Mouse (Mus musculus) MEL (cell line): ENCODE data around the gene Alg10b. TPM values are rescaled to one million over a fixed set of nuclear protein-coding genes. Genes with fewer than 3 reads are reported as not detected.

Experiments
- DNase-seq: peaks from one replicate; pipeline ENCODE4 v3.0.0; 2011; ENCODE audit warnings: low read depth, low spot score
- H3K27ac ChIP-seq: 2 replicates; pipeline ENCODE4 v1.5.1; 2012; ENCODE audit warnings: low read depth, mild to moderate bottlenecking, control low read depth, low read length, moderate library complexity; ENCODE audit not compliant: control insufficient read depth
- H3K27me3 ChIP-seq, 2 experiments: fragments of 150-350 bp in 1 of 2; sonication (generic) in 1 of 2; 2 replicates each; pipeline ENCODE4 v1.6.1; 2012; ENCODE audit warnings: low read length in 2 of 2, mild to moderate bottlenecking in 2 of 2, improper control_type of control experiment in 1 of 2, moderate library complexity in 1 of 2; ENCODE audit not compliant: insufficient read depth in 2 of 2, control insufficient read depth in 1 of 2
- H3K36me3 ChIP-seq, 2 experiments: 2 replicates each; pipeline ENCODE4 v1.6.1; 2012 to 2014; ENCODE audit warnings: low read length in 2 of 2, improper control_type of control experiment in 1 of 2, inconsistent platforms in 1 of 2, mild to moderate bottlenecking in 1 of 2; ENCODE audit not compliant: insufficient read depth in 2 of 2, control insufficient read depth in 1 of 2
- H3K4me1 ChIP-seq, 2 experiments: fragments of 150-350 bp in 1 of 2; sonication (generic) in 1 of 2; 2 replicates each; pipeline ENCODE4 v1.6.1; 2012; ENCODE audit warnings: low read length in 2 of 2, improper control_type of control experiment in 1 of 2, mild to moderate bottlenecking in 1 of 2; ENCODE audit not compliant: insufficient read depth in 2 of 2, control insufficient read depth in 1 of 2
- H3K4me3 ChIP-seq, 2 experiments: fragments of 150-350 bp in 1 of 2; sonication (generic) in 1 of 2; 2 replicates each; pipeline ENCODE4 v1.5.1; 2012; ENCODE audit warnings: low read depth in 2 of 2, low read length in 2 of 2, mild to moderate bottlenecking in 2 of 2, moderate library complexity in 2 of 2, control low read depth in 1 of 2, improper control_type of control experiment in 1 of 2; ENCODE audit not compliant: control insufficient read depth in 1 of 2, insufficient read depth in 1 of 2
- H3K79me2 ChIP-seq: 2 replicates; pipeline ENCODE4 v1.6.1; 2012; ENCODE audit warnings: mild to moderate bottlenecking, low read length, moderate library complexity; ENCODE audit not compliant: control insufficient read depth, poor library complexity, insufficient read depth
- H3K9ac ChIP-seq: 2 replicates; pipeline ENCODE4 v1.6.1; 2012; ENCODE audit warnings: low read depth, mild to moderate bottlenecking, control low read depth, low read length, moderate library complexity; ENCODE audit not compliant: control insufficient read depth, poor library complexity, severe bottlenecking
- H3K9me3 ChIP-seq: fragments of 150-350 bp; sonication (generic); replicated peaks from 2 replicates; pipeline ENCODE4 v1.6.1; 2012; ENCODE audit warnings: mild to moderate bottlenecking, low read length, improper control_type of control experiment, moderate library complexity; ENCODE audit not compliant: insufficient read depth
- CHD2 ChIP-seq: IDR thresholded peaks from 2 replicates; pipeline ENCODE4 v1.6.1; 2011; ENCODE audit warnings: low read length, improper control_type of control experiment
- EP300 ChIP-seq, 2 experiments: IDR thresholded peaks; 2 replicates each; pipeline ENCODE4 v1.6.1; 2011; ENCODE audit warnings: improper control_type of control experiment in 2 of 2, low read length in 2 of 2, low read depth in 1 of 2, mild to moderate bottlenecking in 1 of 2
- ETS1 ChIP-seq: IDR thresholded peaks from 2 replicates; pipeline ENCODE4 v1.6.1; 2012; ENCODE audit warnings: low read depth, mild to moderate bottlenecking, inconsistent platforms, low read length, improper control_type of control experiment, moderate library complexity
- HCFC1 ChIP-seq: IDR thresholded peaks from 2 replicates; pipeline ENCODE4 v1.6.1; 2012; ENCODE audit warnings: low read depth, mild to moderate bottlenecking, inconsistent platforms, low read length, improper control_type of control experiment, moderate library complexity
- JUND ChIP-seq: IDR thresholded peaks from 2 replicates; pipeline ENCODE4 v1.6.1; 2011; ENCODE audit warnings: low read depth, mild to moderate bottlenecking, improper control_type of control experiment, low read length
- MXI1 ChIP-seq: IDR thresholded peaks from 2 replicates; pipeline ENCODE4 v1.6.1; 2011; ENCODE audit warnings: mild to moderate bottlenecking, low read depth, low read length, improper control_type of control experiment
- MYC ChIP-seq: IDR thresholded peaks from 2 replicates; pipeline ENCODE4 v1.6.1; 2011; ENCODE audit warnings: low read depth, mild to moderate bottlenecking, low read length, improper control_type of control experiment, moderate library complexity
- NELFE ChIP-seq: IDR thresholded peaks from 2 replicates; pipeline ENCODE4 v1.6.1; 2011; ENCODE audit warnings: low read depth, low read length, improper control_type of control experiment
- POLR2A ChIP-seq, 2 experiments: IDR thresholded peaks; 2 replicates each; pipeline ENCODE4 v1.6.1; 2011 to 2012; ENCODE audit warnings: low read length in 2 of 2, mild to moderate bottlenecking in 2 of 2, control low read depth in 1 of 2, improper control_type of control experiment in 1 of 2, low read depth in 1 of 2, moderate library complexity in 1 of 2; ENCODE audit not compliant: control insufficient read depth in 1 of 2, insufficient read depth in 1 of 2, poor library complexity in 1 of 2
- POLR2AphosphoS2 ChIP-seq: IDR thresholded peaks from 2 replicates; pipeline ENCODE4 v1.6.1; 2011; ENCODE audit warnings: low read length, improper control_type of control experiment
- POLR2AphosphoS5 ChIP-seq: IDR thresholded peaks from 2 replicates; pipeline ENCODE4 v1.6.1; 2012; ENCODE audit warnings: low read depth, borderline replicate concordance, mild to moderate bottlenecking, inconsistent platforms, low read length, moderate library complexity, mixed read lengths
- RAD21 ChIP-seq: IDR thresholded peaks from 2 replicates; pipeline ENCODE4 v1.6.1; 2011; ENCODE audit warnings: mild to moderate bottlenecking, low read depth, low read length, improper control_type of control experiment
- RCOR1 ChIP-seq: IDR thresholded peaks from 2 replicates; pipeline ENCODE4 v1.6.1; 2012; ENCODE audit warnings: low read depth, mild to moderate bottlenecking, inconsistent platforms, low read length, improper control_type of control experiment
- SMC3 ChIP-seq: IDR thresholded peaks from 2 replicates; pipeline ENCODE4 v1.6.1; 2011; ENCODE audit warnings: low read depth, low read length, improper control_type of control experiment
- TBP ChIP-seq: IDR thresholded peaks from 2 replicates; pipeline ENCODE4 v1.8.0; 2011; ENCODE audit warnings: low read depth, low read length, improper control_type of control experiment
- TCF12 ChIP-seq: IDR thresholded peaks from 2 replicates; pipeline ENCODE4 v1.6.1; 2014; ENCODE audit warnings: low read depth, mild to moderate bottlenecking, inconsistent platforms, low read length, improper control_type of control experiment, moderate library complexity
- UBTF ChIP-seq: IDR thresholded peaks from 2 replicates; pipeline ENCODE4 v1.6.1; 2012; ENCODE audit warnings: low read depth, mild to moderate bottlenecking, inconsistent platforms, low read length, improper control_type of control experiment, moderate library complexity, borderline replicate concordance; ENCODE audit not compliant: insufficient read depth
- USF2 ChIP-seq, 2 experiments: IDR thresholded peaks; 2 replicates each; pipeline ENCODE4 v1.6.1; 2011 to 2012; ENCODE audit warnings: improper control_type of control experiment in 2 of 2, low read length in 2 of 2, borderline replicate concordance in 1 of 2, inconsistent platforms in 1 of 2, low read depth in 1 of 2, mild to moderate bottlenecking in 1 of 2; ENCODE audit not compliant: insufficient read depth in 1 of 2
- ZKSCAN1 ChIP-seq: IDR thresholded peaks from 2 replicates; pipeline ENCODE4 v1.6.1; 2012; ENCODE audit warnings: low read depth, mild to moderate bottlenecking, inconsistent platforms, low read length, improper control_type of control experiment, moderate library complexity
- ZMIZ1 ChIP-seq: IDR thresholded peaks from 2 replicates; pipeline ENCODE4 v1.6.1; 2012; ENCODE audit warnings: low read depth, mild to moderate bottlenecking, inconsistent platforms, low read length, improper control_type of control experiment, moderate library complexity
- ZNF384 ChIP-seq: IDR thresholded peaks from 2 replicates; pipeline ENCODE4 v1.6.1; 2012; ENCODE audit warnings: low read depth, mild to moderate bottlenecking, inconsistent platforms, low read length, improper control_type of control experiment
- polyA plus RNA-seq, 2 experiments: library from polyadenylated mRNA; stranded (reverse) in 1 of 2; unstranded in 1 of 2; fragments of >175 nt in 1 of 2; fragments of >200 nt in 1 of 2; gene quantifications; 2 replicates each; pipeline versions ENCODE4 v1.2.1 to v1.2.4; 2012; ENCODE audit warnings: low replicate concordance in 2 of 2, low read depth in 1 of 2; ENCODE audit not compliant: insufficient read length in 2 of 2, insufficient read depth in 1 of 2, missing spikeins in 1 of 2
- total RNA-seq: library from RNA; depleted of rRNA; stranded (reverse); fragments of 300-350 nt; gene quantifications from 2 replicates; pipeline ENCODE4 v1.2.3, GENCODE M21; 2012

Gene Alg10b
- total and polyA plus RNA-seq, 3 experiments = 19.6 to 52.2 (median 25.6) TPM

DNA sequence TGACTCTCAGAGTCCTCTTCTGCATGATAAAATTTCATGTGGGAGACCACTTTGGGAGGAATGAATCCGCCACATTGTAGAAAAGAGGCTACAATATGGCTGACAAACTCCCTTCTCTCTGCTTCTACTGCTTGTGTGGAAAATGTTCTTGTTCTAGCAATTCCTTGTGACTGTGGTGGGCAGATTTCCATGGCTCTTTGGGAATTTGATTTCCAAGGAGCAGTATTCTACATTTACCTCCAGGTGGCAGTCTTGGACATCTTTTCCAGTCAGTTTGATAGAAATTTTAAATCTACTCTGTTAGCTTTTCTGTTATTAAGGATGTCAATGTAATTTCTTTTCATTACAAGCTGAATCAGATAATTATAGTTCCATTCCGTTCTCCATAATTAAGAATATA, 13.5 kb downstream of the Alg10b start (continued):
- no peak for TF ChIP-seq TBP
- no peak for TF ChIP-seq CHD2
- no peak for TF ChIP-seq TCF12
- TF ChIP-seq ETS1 = no peak
- TF ChIP-seq ZNF384 = no peak

DNA sequence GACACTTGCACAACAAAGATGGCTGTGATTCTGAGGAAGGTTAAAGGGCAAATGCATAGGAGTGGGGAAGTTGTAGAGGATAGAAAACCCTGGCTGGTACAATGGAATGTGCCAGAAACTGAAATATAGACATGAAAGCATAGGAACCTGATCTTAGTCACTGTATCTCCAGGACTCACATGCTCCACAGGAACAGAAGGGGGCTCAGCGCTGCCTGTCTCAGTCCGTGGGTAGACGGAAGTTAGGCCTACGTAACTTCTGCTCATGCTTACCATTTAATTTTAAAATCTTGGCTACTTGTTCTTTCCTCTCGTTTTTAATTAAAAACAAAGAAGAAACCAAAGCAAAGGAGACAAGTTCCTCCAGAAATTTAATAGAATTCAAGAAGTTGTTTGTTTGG, 20.0 kb downstream of the Alg10b start:
- Histone ChIP-seq H3K9me3 (no peaks in the 10 kb centered on the region), H3K36me3 (no peaks in the 10 kb centered on the region), H3K27ac (no peak overlapping the region), H3K4me3 (no peak overlapping the region), H3K9ac (no peak overlapping the region), H3K27me3 (no peaks in the 10 kb centered on the region), H3K4me1 (no peaks in the 10 kb centered on the region), H3K79me2 (no peaks in the 10 kb centered on the region)
- TF ChIP-seq NELFE (no peak), POLR2A (IDR thresholded peaks at IDR 0.05; ENCODE audit: control insufficient read depth in 1 of 2, insufficient read depth in 1 of 2, low read depth in 1 of 2, low read length in 2 of 2, poor library complexity in 1 of 2) (no peak), USF2 (IDR thresholded peaks at IDR 0.05; ENCODE audit: borderline replicate concordance in 1 of 2, insufficient read depth in 1 of 2, low read depth in 1 of 2, low read length in 2 of 2) (no peak), EP300 (IDR thresholded peaks at IDR 0.05; ENCODE audit: low read depth in 1 of 2, low read length in 2 of 2) (no peak), ZMIZ1 (no peak), UBTF (no peak), MXI1 (no peak), ZNF384 (no peak), RAD21 (no peak), HCFC1 (no peak), POLR2AphosphoS2 (no peak), RCOR1 (no peak), ZKSCAN1 (no peak), JUND (no peak), MYC (no peak), SMC3 (no peak), TBP (no peak), POLR2AphosphoS5 (no peak)
- DNase-seq = no peak
